Mouse (Mus musculus) forebrain, embryonic 11.5 days (tissue): Measurements from ENCODE around the gene 1700042G07Rik. TPM values are rescaled to one million over a fixed set of nuclear protein-coding genes. Genes with fewer than 3 reads are reported as not detected.
"Not testable (repeated sequence)": the region's sequence is repeated elsewhere in the genome, so short reads cannot be mapped to it uniquely, and the experiment has no call there.

Source experiments
- ATAC-seq: fragments of 200-750 bp; cut with Nextera tagmentation; replicated peaks from 2 replicates; pipeline ENCODE4 v1.8.0; 2017; ENCODE audit warnings: moderate TSS enrichment; ENCODE audit not compliant: low FRiP score
- DNase-seq: peaks from one replicate; pipeline ENCODE4 v3.0.0-alpha.2; 2017; ENCODE audit warnings: low spot score
- H3K27ac ChIP-seq: fragments of 300-500 bp; sonication (generic); 2 replicates; pipeline ENCODE4 v1.5.1; 2014; ENCODE audit warnings: low read depth, low read length
- H3K27me3 ChIP-seq: fragments of 300-500 bp; sonication (generic); 2 replicates; pipeline ENCODE4 v1.6.1; 2014; ENCODE audit warnings: mild to moderate bottlenecking, low read length, mixed read lengths; ENCODE audit not compliant: control insufficient read depth, insufficient read depth
- H3K36me3 ChIP-seq: fragments of 300-500 bp; sonication (generic); 2 replicates; pipeline ENCODE4 v1.6.1; 2014; ENCODE audit warnings: mild to moderate bottlenecking, low read length, moderate library complexity, mixed read lengths; ENCODE audit not compliant: control insufficient read depth, insufficient read depth
- H3K4me1 ChIP-seq: fragments of 300-500 bp; sonication (generic); replicated peaks from 2 replicates; pipeline ENCODE4 v1.6.1; 2014; ENCODE audit warnings: low read length, mixed read lengths; ENCODE audit not compliant: control insufficient read depth, insufficient read depth
- H3K4me2 ChIP-seq: fragments of 300-500 bp; sonication (generic); 2 replicates; pipeline ENCODE4 v1.6.1; 2014; ENCODE audit warnings: low read depth, mild to moderate bottlenecking, low read length, moderate library complexity, mixed read lengths; ENCODE audit not compliant: severe bottlenecking
- H3K4me3 ChIP-seq: fragments of 300-500 bp; sonication (generic); 2 replicates; pipeline ENCODE4 v1.5.1; 2014; ENCODE audit warnings: low read depth, low read length
- H3K9ac ChIP-seq: fragments of 300-500 bp; sonication (generic); 2 replicates; pipeline ENCODE4 v1.6.1; 2014; ENCODE audit warnings: low read length
- H3K9me3 ChIP-seq: fragments of 300-500 bp; sonication (generic); 2 replicates; pipeline ENCODE4 v1.6.1; 2016; ENCODE audit warnings: low read length, mixed read lengths; ENCODE audit not compliant: control insufficient read depth
- WGBS: fragments of 180-500 bp; shearing (Covaris S2); extraction: QIAGEN DNeasy Blood & Tissue Kit; methylation state at CpG from one replicate; pipeline ENCODE4 v1.1.7; 2014; 5-methylcytosine and 5-hydroxymethylcytosine counted together
- polyA plus RNA-seq: library from polyadenylated mRNA; unstranded; fragments of >200 nt; fragmentation: Nextera tagmentation; extraction: Ambion mirVana; gene quantifications from 2 replicates; pipeline ENCODE4 v1.2.1, GENCODE M21; 2014

Gene 1700042G07Rik
- polyA plus RNA-seq, 1 experiment from 2014 or later: not detected

- Histone ChIP-seq H3K4me1 (no peaks in the 10 kb centered on the region), H3K27ac (no peak overlapping the region), H3K9ac (no peak overlapping the region), H3K36me3 (no peaks in the 10 kb centered on the region), H3K9me3 (no peaks in the 10 kb centered on the region), H3K27me3 (no peaks in the 10 kb centered on the region), H3K4me3 (no peak overlapping the region), H3K4me2 (no peak overlapping the region)
- ATAC-seq (no peak), DNase-seq (no peak)
- 76% methylated on average over 1 of the region's 1 CpGs for WGBS
Observed at GRCm38 (mm10) chr4:116208891-116209290, 35.7 kb downstream of the 1700042G07Rik start.

- no peaks in the 10 kb centered on the region for H3K9me3 ChIP-seq
- ATAC-seq: no peak
- no peaks in the 10 kb centered on the region for H3K36me3 ChIP-seq
- no peak for DNase-seq
- H3K27ac ChIP-seq: no peak overlapping the region
- H3K4me3 ChIP-seq: no peak overlapping the region
- 83% methylated on average over 2 of the region's 2 CpGs for WGBS
- no peaks in the 10 kb centered on the region for H3K27me3 ChIP-seq
- H3K4me1 ChIP-seq: peaks cover 5% of the 10 kb centered on the region; the same call in 1 of the 2 replicates
- H3K9ac ChIP-seq: no peak overlapping the region
- H3K4me2 ChIP-seq: no peak overlapping the region
Observed at GRCm38 (mm10) chr4:116215895-116216605, 42.9 kb downstream of the 1700042G07Rik start.

- Histone ChIP-seq H3K4me1 (peaks cover 5% of the 10 kb centered on the region; the same call in 1 of the 2 replicates), H3K27me3 (no peaks in the 10 kb centered on the region), H3K4me2 (no peak overlapping the region), H3K4me3 (no peak overlapping the region), H3K9ac (no peak overlapping the region), H3K27ac (no peak overlapping the region), H3K9me3 (no peaks in the 10 kb centered on the region), H3K36me3 (no peaks in the 10 kb centered on the region)
- ATAC-seq (no peak), DNase-seq (no peak)
- WGBS: 72% methylated on average over 2 of the region's 2 CpGs
Observed at GRCm38 (mm10) chr4:116217046-116217445, 43.9 kb downstream of the 1700042G07Rik start.

GRCm38 (mm10) chr4:116217661-116218060, 44.5 kb downstream of the 1700042G07Rik start:
- not testable (repeated sequence) for H3K4me2 ChIP-seq, ATAC-seq, H3K9ac ChIP-seq, H3K4me1 ChIP-seq, H3K4me3 ChIP-seq, DNase-seq, H3K9me3 ChIP-seq, H3K27me3 ChIP-seq, H3K36me3 ChIP-seq, H3K27ac ChIP-seq
- 78% methylated on average over 1 of the region's 1 CpGs for WGBS

- ATAC-seq: no peak
- no peaks in the 10 kb centered on the region for H3K27me3 ChIP-seq
- peaks cover 7% of the 10 kb centered on the region; the same call in 1 of the 2 replicates for H3K4me1 ChIP-seq
- no peak overlapping the region for H3K9ac ChIP-seq
- H3K4me2 ChIP-seq: no peak overlapping the region
- 78% methylated on average over 1 of the region's 1 CpGs for whole genome bisulfite sequencing
- H3K9me3 ChIP-seq: no peaks in the 10 kb centered on the region
- no peak for DNase-seq
- no peaks in the 10 kb centered on the region for H3K36me3 ChIP-seq
- H3K4me3 ChIP-seq: no peak overlapping the region
- H3K27ac ChIP-seq: no peak overlapping the region
Observed at GRCm38 (mm10) chr4:116219056-116219455, 45.9 kb downstream of the 1700042G07Rik start.

GRCm38 (mm10) chr4:116220071-116220650, 47.0 kb downstream of the 1700042G07Rik start:
- ATAC-seq (no peak), DNase-seq (peak; percentile 51)
- peak overlapping the region; percentile 67 for H3K4me2 ChIP-seq
- H3K36me3 ChIP-seq: no peaks in the 10 kb centered on the region
- H3K9me3 ChIP-seq: no peaks in the 10 kb centered on the region
- peak overlapping the region; percentile 100 for H3K27ac ChIP-seq
- peak overlapping the region; percentile 75 for H3K4me3 ChIP-seq
- WGBS: 2% methylated on average over 6 of the region's 6 CpGs
- H3K9ac ChIP-seq: peak overlapping the region; percentile 96
- H3K4me1 ChIP-seq: peaks cover 7% of the 10 kb centered on the region; the same call in 1 of the 2 replicates
- H3K27me3 ChIP-seq: no peaks in the 10 kb centered on the region

GRCm38 (mm10) chr4:116220780-116221139, 47.6 kb downstream of the 1700042G07Rik start:
- Histone ChIP-seq H3K4me3 (peak overlapping the region; percentile 75), H3K27ac (peak overlapping the region; percentile 100), H3K36me3 (no peaks in the 10 kb centered on the region), H3K9me3 (no peaks in the 10 kb centered on the region), H3K9ac (peak overlapping the region; percentile 96), H3K4me2 (peak overlapping the region; percentile 67), H3K27me3 (no peaks in the 10 kb centered on the region), H3K4me1 (peaks cover 7% of the 10 kb centered on the region; the same call in 1 of the 2 replicates)
- DNase-seq (no peak), ATAC-seq (no peak)
- 1% methylated on average over 26 of the region's 26 CpGs for WGBS

GRCm38 (mm10) chr4:116221140-116221851, 48.1 kb downstream of the 1700042G07Rik start, which contains the start of gene Pik3r3:
TSS of gene Pik3r3 (plus strand) at chr4:116221618.
- Histone ChIP-seq H3K9me3 (no peaks in the 10 kb centered on the region), H3K4me2 (peak within 1 kb of the TSS; percentile 67), H3K36me3 (no peaks in the 10 kb centered on the region), H3K27me3 (no peaks in the 10 kb centered on the region), H3K9ac (peak within 1 kb of the TSS; percentile 96), H3K4me3 (peak within 1 kb of the TSS; percentile 75), H3K27ac (peak within 1 kb of the TSS; percentile 100), H3K4me1 (peaks cover 7% of the 10 kb centered on the region; the same call in 1 of the 2 replicates)
- DNase-seq (peak; percentile 99), ATAC-seq (peak; percentile 98)
- under 1% methylated on average over 53 of the region's 53 CpGs for WGBS
